Mouse (Mus musculus): ENCODE results near the gene Palm2. TPM values are rescaled to one million over a fixed set of nuclear protein-coding genes. Genes with fewer than 3 reads are reported as not detected.
"Not testable (repeated sequence)": the region's sequence is repeated elsewhere in the genome, so short reads cannot be mapped to it uniquely, and the experiment has no call there.

Palm2 gene
- total RNA-seq (2015) (not detected in 2 replicates), total RNA-seq (2017) (not detected in 2 replicates)

DNA sequence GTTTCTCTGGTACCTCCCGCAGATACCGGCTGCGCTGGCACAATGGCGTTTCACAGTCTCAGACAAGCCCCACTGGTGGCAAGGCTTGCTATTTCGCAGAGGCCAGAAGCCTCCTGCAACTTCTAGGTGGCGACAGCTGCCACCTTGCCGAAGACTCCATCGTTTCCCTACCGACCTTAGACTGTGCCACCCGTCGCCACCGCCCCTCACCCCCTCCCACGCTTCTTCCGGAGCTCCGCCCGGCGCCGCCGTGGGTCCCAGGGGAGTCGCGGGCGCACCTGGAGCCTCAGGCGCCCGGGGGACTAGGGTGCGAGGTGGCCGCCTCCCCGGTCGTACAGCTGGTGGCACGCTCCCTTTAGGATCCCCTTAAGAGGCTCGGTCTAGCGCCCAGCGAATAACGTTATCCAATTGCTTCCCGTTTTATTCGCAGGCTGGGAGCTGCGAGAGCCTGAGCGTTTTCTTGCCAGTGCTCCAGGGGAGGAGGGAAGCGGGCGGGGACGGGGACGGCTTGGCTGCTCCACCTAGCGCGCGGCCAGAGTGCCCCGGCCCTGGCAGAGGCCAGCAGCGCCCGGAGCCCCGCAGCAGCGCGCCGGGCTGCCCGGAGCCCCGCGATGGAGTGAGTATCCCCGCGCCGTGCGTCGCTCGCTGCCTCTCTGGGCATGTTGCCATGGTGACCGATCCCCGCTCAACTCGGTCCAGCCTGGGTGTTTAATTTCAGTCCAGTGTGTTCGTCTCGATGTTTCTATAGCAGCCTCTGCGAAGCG is at the start of gene Palm2:
TSS of gene Palm2 (plus strand) at position 307 of the 764 bp plus-strand sequence.
- no peak for ATAC-seq (ENCODE audit: poor library complexity, severe bottlenecking)

DNA sequence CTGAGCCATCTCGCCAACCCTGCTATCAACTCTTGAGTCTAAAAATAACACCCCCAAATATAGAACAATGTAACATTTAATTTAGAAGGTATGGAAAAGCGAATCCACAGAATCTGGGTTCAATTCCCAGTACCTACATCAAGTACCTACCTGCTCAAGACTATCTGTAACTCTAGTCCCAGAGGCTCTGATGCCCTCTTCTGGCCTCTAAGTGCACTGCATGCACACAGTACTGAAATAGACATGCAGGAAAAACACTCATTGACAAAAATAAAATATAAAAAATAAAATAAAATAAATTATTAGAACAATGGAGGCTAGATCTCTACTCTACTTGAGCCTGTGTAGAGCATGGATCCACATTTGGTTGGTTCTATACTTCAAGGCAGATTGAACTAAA is 49.7 kb upstream of the Palm2 start:
- no peak for ATAC-seq (ENCODE audit: poor library complexity, severe bottlenecking)

DNA sequence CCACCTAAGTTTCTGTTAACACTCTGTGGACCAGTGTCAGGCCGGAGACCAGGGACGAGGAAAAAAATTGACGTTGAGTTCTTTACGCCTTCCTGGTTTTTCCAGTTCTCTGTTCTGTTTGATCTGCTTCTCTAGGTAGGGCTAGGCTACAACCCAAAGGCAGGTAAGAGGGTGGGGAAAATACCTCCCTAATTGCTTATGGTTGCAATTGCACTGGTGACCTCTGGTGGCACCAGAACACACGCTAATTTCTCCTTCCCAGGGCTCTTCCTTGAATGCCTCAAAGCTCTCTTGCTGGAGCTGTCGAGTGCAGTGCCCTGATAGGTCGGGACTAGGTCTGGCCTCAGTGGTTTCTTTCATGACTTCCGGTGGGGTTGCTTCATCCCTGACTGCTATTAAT is 42.9 kb upstream of the Palm2 start:
- no peak for ATAC-seq (ENCODE audit: poor library complexity, severe bottlenecking)

DNA sequence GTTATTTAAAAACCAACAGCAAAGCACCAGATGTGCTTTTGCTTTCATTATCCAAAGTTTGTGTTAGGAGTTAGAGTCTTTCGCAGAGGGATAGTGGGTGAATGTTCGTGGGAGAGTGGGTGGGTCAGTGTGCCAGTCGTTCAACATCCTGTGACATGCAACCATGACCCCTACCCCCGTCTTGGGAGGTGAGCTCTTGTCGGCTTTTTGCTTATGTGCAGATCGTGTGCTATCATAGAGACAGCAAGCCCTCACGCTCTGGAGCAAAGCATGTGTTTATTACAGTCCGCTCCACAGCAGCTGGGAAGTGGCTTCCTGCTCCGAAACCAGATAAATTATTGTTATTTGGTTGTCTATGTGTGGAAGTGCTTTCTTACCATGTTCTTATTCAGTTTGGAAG is 37.6 kb upstream of the Palm2 start:
- no peak for ATAC-seq (ENCODE audit: poor library complexity, severe bottlenecking)

DNA sequence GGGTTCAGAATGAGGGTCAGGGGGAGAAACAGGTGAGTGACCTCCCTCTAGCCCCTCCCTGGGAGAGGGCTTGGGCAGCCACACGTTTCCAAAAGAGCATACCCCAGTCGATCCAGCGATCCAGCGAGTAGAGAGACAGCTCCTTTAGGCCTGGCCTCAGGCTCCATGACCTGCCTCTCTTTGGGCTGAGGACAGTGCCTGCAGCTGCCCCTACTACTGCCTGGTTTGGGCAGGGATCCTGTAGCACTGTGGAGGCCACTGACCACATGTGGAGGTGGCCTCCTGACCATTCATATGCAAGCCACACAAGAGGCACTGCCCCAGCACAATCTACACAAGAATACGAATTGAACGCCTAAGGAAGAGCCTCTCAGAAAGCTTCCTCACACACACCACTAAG is 21.7 kb upstream of the Palm2 start:
- ATAC-seq (ENCODE audit: poor library complexity, severe bottlenecking) = not testable (repeated sequence)

DNA sequence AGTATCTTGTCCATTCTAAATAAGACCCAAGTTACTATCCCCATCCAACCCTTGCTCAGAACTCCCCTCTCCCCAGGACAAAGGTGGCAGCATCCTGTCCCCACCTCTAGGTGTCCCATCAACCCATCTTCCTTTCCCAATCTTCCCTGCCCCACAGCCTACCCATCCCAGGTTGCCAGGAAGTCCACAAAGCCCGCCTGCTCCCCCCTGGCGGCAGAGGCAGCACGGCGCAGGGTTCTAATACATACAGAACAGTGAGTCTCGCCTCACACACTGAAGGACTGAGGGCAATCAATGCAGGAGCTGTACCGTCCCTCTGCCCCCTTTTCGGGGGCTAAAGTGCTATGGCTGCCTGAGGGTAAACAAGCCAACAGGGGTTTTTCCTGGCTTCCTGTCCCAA is 21.0 kb upstream of the Palm2 start:
- ATAC-seq (ENCODE audit: poor library complexity, severe bottlenecking) = no peak

DNA sequence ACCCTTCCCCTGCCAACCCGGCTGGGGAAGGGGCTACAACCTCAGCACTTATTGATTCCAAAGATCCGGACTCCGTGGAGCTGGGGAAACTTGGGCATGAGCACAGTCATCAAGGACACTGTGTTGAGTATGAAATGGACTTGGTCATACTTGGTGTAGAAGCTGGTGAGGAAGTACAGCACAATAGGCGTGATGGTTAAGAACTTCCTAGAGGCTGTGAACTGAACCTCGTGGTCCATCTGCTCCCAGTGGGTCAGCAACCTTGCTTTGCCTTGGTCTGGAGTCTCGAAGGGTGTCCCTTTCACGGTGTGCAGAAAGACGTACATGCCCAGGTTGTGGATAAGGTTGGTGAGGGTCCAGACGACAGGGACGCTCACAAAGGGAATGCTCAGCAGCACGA is 20.4 kb upstream of the Palm2 start:
- not testable (repeated sequence) for ATAC-seq (ENCODE audit: poor library complexity, severe bottlenecking)

DNA sequence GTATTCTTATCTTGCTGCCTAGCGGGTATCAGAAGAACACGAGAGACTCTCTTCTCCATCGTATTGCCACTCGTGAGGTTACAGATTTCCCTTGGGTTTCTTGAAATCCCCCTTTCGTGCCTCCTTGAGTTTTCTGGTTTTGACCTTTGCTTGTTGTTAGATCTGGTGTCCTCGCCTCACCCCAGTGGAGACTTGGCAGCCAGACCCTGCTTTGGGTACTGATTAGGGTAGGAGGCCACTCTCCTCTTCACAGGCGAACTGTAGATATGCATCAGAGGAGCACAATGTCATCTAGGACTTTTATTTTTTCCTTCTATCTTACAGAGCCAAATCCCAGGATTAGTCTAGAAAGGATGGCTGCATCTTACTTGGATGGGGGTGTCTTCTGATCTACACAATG is 10.0 kb upstream of the Palm2 start:
- no peak for ATAC-seq (ENCODE audit: poor library complexity, severe bottlenecking)

DNA sequence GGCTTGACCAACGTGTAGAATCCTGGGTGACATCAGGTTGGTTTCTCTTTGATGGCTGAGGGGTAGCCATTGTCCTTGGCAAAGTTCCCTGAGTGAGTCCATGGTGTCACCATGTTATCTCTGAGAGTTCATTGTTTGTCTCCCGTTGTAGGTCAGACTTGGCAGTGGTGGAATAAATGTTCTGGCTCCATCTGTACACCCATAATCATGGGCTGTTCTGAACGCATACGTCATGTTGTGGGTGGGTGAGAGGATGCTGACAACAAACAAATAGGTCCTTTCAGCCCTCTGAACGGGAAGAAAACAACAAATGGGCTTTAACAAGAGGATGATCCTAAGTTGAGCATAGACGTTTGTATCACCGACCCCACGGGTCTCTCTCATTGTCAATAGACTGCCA is 5.7 kb upstream of the Palm2 start:
- ATAC-seq (ENCODE audit: poor library complexity, severe bottlenecking) = no peak

DNA sequence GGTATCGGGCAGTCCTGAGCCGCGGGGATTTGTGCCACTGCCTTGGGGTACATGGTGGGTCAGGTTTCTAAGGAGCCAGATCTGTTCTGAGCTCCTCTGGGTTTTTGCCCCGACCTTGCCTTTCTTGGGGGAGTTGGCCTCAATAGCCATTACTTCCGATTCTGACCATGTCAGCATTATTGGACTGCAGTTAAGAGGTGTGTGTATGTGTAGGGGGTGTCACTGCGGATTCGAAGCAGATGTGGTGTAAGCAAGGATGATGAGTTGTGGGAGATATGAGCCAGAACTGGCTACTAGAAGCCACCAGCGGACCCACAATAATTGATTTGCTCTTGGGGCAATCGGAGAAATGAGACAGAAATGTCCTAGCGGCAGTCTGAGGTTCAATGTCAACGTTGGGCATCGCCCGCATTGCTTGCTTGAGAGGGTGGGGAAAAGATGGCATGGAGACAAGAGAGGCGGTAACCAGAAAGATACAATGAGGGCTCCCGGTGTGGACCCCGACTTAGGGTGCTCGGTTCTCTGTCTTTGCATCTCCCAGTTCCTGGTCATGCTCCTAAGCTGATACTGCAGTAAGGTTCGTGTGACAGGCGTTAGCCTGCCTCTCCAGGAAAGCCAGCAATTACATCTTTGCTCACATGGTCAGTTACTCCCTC is 786 bp downstream of the Palm2 start:
- ATAC-seq (ENCODE audit: poor library complexity, severe bottlenecking) = no peak

DNA sequence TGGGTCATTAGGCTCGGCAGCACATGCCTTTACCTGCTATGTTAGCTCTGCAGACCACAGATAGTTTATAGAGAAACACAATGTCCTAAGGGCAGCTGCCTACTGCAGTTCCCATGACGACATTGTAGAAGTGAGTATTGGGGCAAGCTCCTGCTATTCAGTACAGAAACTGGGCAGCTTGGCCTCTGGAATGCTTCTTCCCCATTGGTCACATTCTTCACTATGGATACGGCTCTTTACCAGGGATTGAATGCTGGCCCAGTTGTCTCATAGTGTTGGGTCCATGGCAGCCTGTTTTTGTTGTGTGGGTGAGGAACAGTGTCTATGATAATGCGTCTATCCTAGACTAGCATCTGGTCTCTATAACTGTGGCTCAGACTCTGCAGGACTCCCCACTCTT is 2.2 kb downstream of the Palm2 start:
- ATAC-seq (ENCODE audit: poor library complexity, severe bottlenecking) = no peak

DNA sequence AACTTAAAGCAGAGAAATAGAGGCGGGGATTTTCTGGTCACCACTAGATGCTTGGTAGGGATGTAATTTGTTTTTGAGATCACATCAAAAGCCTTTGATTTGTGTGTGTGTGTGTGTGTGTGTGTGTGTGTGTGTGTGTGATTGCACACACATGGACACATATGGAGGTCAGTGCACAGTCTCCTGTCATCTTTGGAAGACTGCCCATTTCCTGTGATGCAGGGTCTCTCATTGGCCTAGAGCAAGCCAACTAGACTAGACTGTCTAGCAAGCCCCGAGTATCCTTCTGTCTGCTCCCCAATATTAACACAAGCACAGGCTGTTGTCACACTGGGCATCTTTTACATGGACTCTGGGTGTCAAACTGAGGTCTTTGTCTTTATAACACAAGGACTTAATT is 12.0 kb downstream of the Palm2 start:
- ATAC-seq (ENCODE audit: poor library complexity, severe bottlenecking) = no peak

DNA sequence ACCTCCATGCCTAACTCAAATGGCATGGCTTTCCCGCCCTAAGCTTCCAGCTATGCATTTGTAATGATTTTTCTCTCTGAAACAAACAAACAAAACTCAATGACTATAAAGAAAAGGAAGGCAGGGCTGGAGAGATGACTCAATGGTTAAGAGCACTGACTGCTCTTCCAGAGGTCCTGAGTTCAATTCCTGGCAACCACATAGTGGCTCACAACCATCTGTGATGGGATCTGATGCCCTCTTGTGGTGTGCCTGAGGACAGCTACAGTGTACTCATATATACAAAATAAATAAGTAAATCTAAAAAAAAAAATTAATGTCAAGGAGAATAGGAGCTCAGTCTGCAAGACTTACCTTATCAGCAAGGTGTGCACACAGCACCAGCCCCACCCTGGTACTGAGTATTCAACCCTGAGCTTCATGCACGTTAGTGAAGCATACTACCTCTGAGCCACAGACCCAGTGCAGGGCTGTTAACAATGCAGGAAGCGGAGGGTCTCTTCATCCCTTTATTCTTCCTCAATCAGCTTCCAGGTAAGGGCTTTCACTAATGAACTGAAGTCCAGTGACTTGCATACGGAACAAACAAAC is 12.9 kb downstream of the Palm2 start:
- no peak for ATAC-seq (ENCODE audit: poor library complexity, severe bottlenecking)

DNA sequence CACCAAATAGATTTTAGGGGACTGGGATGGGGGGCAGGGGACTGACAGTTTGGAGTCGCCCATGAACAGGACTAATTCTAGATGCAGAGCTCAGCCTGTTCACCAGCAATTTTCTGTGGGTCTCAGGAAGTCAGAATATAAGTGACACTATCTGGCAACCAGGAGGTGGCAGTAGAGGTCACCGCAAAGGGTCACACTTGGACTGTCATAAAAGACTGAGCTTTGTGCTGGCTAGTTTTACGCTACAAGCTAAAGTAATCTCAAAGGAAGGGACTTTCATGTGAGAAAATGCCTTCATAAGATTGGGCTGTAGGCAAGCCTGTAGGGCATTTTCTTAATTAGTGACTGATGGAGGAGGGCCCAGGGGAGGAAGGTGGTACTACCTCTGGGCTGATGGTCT is 17.8 kb downstream of the Palm2 start:
- ATAC-seq (ENCODE audit: poor library complexity, severe bottlenecking) = no peak

DNA sequence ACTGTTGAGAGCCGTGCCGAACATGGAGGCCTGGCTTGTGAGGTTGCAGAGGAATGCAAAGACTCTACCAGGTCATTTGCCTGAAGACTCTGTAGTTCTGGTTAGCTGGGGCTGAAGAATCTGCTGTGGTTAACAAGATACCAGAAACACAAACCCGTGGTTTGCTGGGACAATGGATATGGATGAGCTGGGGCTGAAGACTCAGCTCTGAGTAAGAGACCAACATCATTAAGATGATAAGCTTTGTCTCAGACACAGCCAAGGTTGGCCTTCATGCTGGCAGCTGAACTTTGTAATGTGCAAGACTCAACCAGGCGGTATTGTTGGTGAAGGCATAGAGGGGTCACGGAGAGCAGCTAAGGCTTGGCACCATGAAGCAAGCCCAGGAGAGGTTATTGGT is 18.6 kb downstream of the Palm2 start:
- no peak for ATAC-seq (ENCODE audit: poor library complexity, severe bottlenecking)

DNA sequence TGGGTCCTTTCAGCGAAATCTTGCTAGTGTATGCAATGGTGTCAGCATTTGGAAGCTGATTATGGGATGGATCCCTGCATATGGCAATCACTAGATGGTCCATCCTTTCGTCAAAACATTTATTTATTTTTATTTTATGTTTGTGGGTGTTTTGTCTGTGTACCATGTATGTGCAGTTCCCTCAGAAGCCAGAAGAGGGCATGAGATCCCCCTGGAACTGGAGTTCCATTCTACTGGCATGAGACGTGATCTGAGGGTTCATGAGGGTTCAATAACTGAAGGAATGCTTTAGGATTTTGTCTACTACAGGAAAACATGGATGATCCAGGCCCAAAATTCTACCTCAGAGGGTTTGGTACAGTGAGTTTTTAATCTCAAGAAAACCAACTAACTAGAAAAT is 28.3 kb downstream of the Palm2 start:
- no peak for ATAC-seq (ENCODE audit: poor library complexity, severe bottlenecking)

DNA sequence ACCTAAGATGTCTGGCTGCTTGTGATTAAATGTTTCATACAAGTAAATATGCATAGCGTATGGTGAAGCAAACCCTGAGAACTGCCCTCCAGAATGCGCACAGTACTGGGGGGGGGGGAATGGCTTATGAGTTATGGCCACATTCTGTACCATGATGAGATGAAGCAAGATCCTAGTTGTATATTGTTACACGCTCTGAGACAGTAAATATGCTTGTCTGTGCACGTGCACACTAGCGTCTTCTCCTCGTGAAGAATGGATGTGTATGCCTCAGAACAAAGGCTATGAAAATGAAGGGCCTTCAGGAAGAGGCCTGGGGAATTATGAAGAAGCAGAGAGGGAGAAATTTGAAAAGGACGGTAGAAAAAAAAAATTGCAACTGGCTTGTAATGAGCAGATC is 48.4 kb downstream of the Palm2 start:
- ATAC-seq (ENCODE audit: poor library complexity, severe bottlenecking) = no peak

DNA sequence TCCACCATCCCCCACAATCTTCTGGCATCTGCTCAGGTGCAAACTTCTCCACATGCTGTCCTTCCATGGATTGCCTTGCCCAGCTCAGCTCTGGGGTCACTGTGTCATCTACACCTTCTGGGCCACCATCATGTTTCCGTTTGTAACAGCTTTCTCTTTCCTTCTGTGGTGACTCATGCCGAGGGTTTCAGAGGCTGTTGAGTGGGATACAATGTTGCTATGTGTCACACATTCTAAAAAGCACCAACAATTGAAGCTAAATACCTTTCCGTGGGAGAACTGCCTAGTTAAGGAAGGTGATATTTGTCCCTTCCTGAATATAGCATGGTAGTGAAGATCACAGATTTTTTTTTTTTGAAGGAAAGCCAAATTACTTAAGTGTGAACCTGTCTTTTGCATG is 52.3 kb downstream of the Palm2 start:
- no peak for ATAC-seq (ENCODE audit: poor library complexity, severe bottlenecking)

DNA sequence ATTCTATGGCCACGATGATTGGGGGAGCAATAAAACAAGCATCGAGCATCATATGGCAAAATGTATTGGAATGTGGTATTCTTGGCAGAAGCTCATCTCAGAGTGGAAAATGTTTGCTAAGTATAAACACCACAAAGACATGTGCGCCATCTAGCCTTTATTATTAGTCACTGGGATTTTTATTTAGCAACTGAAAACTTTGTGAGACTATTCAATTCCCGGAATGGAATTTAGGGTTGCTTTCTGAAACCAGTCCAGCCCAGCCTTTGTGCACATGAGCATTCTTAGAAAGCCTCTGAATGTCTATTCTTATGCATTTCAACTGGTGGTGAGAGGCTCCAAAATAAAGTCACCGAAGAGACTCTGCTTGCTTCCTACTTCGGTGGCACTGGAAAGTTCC is 55.8 kb downstream of the Palm2 start:
- ATAC-seq (ENCODE audit: poor library complexity, severe bottlenecking) = no peak

DNA sequence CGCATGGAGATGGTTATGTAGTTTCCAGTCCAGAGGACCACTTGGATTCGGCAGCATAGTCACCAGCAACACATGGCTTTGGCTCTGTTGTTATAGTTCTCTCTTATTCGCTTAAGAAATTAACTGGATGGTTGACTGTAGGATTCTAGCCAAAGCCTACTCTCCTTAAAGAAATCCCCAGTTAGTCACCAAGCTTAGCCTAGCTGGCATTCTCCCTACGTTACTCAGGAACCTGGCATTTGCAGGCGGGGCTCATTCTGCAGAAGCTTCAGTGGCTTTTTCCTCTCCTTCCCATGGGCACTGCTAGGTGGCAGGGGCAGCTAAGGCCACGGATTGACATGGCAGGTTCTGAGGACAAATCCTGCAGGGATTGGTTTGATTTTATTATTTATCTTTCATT is 70.7 kb downstream of the Palm2 start:
- no peak for ATAC-seq (ENCODE audit: poor library complexity, severe bottlenecking)

DNA sequence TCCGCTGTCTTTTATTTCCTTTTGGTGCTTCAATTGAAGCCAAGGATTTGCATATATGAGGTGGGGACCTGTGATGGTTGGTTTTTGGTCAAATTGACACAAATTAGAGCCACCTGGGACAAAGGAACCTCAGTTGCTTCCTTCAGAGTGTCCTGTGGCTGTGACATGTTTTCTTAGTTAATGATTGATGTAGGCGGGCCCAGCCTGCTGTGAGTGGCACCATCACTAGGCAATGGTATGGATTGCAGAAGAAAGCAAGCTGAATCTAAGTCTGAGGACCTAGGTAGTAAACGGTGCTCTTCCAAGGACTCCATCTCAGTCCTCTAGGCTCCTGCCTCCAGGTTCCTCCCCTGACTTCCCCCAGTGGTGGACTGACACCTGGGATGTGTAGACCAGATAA is 76.5 kb downstream of the Palm2 start:
- ATAC-seq (ENCODE audit: poor library complexity, severe bottlenecking) = no peak

DNA sequence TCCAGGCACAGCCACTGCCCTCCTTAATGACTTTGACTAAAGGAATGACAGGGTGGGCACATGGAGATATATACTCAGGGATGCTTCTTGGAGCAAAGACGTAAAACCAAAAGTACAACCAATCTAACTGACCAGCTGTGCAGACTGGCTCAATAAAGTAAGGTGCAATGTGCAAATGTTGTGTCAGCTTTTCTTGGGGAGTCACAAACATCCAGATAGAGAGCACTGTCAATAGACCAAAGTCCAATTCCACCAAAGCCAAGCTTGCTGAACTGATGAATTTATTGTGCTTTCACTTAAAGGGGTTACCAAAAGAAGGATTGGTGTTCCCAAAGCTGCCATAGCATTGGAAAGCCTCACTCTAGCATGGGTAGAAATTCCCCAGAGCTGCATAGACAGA is 77.7 kb downstream of the Palm2 start:
- no peak for ATAC-seq (ENCODE audit: poor library complexity, severe bottlenecking)
